Mouse (Mus musculus) G1E (cell line): ENCODE measurements at regions not wholly inside any gene's neighbourhood (a gene's known extent, or its start where the extent isn't known, plus 50 kb on each side); places are given as distances from the start of the nearest gene placed in this dataset.

Experiments
- ATAC-seq: 2 replicates; pipeline ENCODE4 v1.8.0; 2016; ENCODE audit warnings: mild to moderate bottlenecking; ENCODE audit not compliant: insufficient number of reproducible peaks, poor library complexity, low FRiP score, severe bottlenecking; ENCODE audit errors: extremely low read depth
- DNase-seq: peaks from one replicate; pipeline ENCODE4 v3.0.0; 2012; ENCODE audit warnings: low spot score
- H3K27me3 ChIP-seq: 2 replicates; pipeline ENCODE4 v1.6.1; 2012; ENCODE audit warnings: mild to moderate bottlenecking, low read length, inconsistent platforms; ENCODE audit not compliant: insufficient read depth
- H3K36me3 ChIP-seq: replicated peaks from 2 replicates; pipeline ENCODE3; 2012; ENCODE audit warnings: mild to moderate bottlenecking, inconsistent platforms
- H3K4me1 ChIP-seq: 2 replicates; pipeline ENCODE4 v1.6.1; 2012; ENCODE audit warnings: low read depth, low read length, inconsistent platforms, mixed read lengths; ENCODE audit not compliant: insufficient read depth
- H3K4me3 ChIP-seq: 2 replicates; pipeline ENCODE4 v1.5.1; 2012; ENCODE audit warnings: low read depth, mild to moderate bottlenecking, inconsistent platforms, low read length, moderate library complexity, mixed read lengths
- H3K9me3 ChIP-seq: replicated peaks from 2 replicates; pipeline ENCODE4 v1.6.1; 2012; ENCODE audit warnings: inconsistent platforms
- CTCF ChIP-seq: IDR thresholded peaks from 2 replicates; pipeline ENCODE4 v1.5.1; 2012; ENCODE audit warnings: low read depth, low read length, inconsistent platforms, mixed read lengths
- GATA1 ChIP-seq: IDR thresholded peaks from 2 replicates; pipeline ENCODE4 v1.6.1; 2012; ENCODE audit warnings: borderline replicate concordance, low read length, inconsistent platforms, mixed read lengths
- GATA2 ChIP-seq: IDR thresholded peaks from 2 replicates; pipeline ENCODE4 v1.6.1; 2012; ENCODE audit warnings: low read depth, low read length, inconsistent platforms, borderline replicate concordance
- POLR2AphosphoS5 ChIP-seq: IDR thresholded peaks from 2 replicates; pipeline ENCODE4 v1.6.1; 2012; ENCODE audit warnings: low read depth, low read length, inconsistent platforms; ENCODE audit not compliant: insufficient replicate concordance
- TAL1 ChIP-seq: conservative IDR thresholded peaks from 2 replicates; pipeline ENCODE4 v1.6.1; 2012; ENCODE audit warnings: low read depth, low read length, inconsistent platforms, mixed read lengths

- Histone ChIP-seq H3K27me3 (peaks cover 8% of the 10 kb centered on the region; the same call in 1 of the 2 replicates), H3K4me1 (no peaks in the 10 kb centered on the region), H3K9me3 (no peaks in the 10 kb centered on the region), H3K36me3 (no peaks in the 10 kb centered on the region), H3K4me3 (no peak overlapping the region)
- ATAC-seq (no peak), DNase-seq (no peak)
- TF ChIP-seq CTCF (no peak), GATA1 (no peak), GATA2 (no peak), TAL1 (no peak), POLR2AphosphoS5 (no peak)
These were observed 146.1 kb upstream of the Pik3r1 start for GRCm38 (mm10) chr13:101914132-101914531.

GRCm38 (mm10) chr13:101914691-101915541 is 146.9 kb upstream of the Pik3r1 start:
- TF ChIP-seq GATA1 (no peak), POLR2AphosphoS5 (no peak), TAL1 (no peak)
- H3K27me3 ChIP-seq, result peaks cover 8% of the 10 kb centered on the region; the same call in 1 of the 2 replicates
- DNase-seq, result no peak
- no peaks in the 10 kb centered on the region for H3K9me3 ChIP-seq
- no peak for ATAC-seq
- H3K4me1 ChIP-seq, result no peaks in the 10 kb centered on the region
- no peak overlapping the region; the same call in 1 of the 2 replicates for H3K4me3 ChIP-seq
- H3K36me3 ChIP-seq, result no peaks in the 10 kb centered on the region

- Histone ChIP-seq H3K4me1 (no peaks in the 10 kb centered on the region), H3K27me3 (peaks cover 8% of the 10 kb centered on the region; the same call in 1 of the 2 replicates), H3K36me3 (no peaks in the 10 kb centered on the region), H3K4me3 (no peak overlapping the region), H3K9me3 (no peaks in the 10 kb centered on the region)
- TF ChIP-seq GATA1, result no peak
- TF ChIP-seq POLR2AphosphoS5, result no peak
- TF ChIP-seq CTCF, result no peak
- TF ChIP-seq GATA2, result no peak
- TF ChIP-seq TAL1, result no peak
- DNase-seq (no peak), ATAC-seq (no peak)
These were observed 147.5 kb upstream of the Pik3r1 start for GRCm38 (mm10) chr13:101915542-101915941.

- H3K36me3 ChIP-seq, result no peaks in the 10 kb centered on the region
- H3K9me3 ChIP-seq, result no peaks in the 10 kb centered on the region
- H3K4me3 ChIP-seq, result no peak overlapping the region
- DNase-seq, result no peak
- no peaks in the 10 kb centered on the region for H3K4me1 ChIP-seq
- H3K27me3 ChIP-seq, result peaks cover 8% of the 10 kb centered on the region; the same call in 1 of the 2 replicates
- TF ChIP-seq GATA1, result no peak
- no peak for TF ChIP-seq CTCF
- TF ChIP-seq POLR2AphosphoS5, result no peak
- TF ChIP-seq TAL1, result no peak
- no peak for TF ChIP-seq GATA2
- ATAC-seq, result no peak
These were observed 148.1 kb upstream of the Pik3r1 start for GRCm38 (mm10) chr13:101915948-101916594.

- no peak for TF ChIP-seq GATA2
- TF ChIP-seq GATA1, result no peak
- no peak for TF ChIP-seq TAL1
- no peak for TF ChIP-seq CTCF
- TF ChIP-seq POLR2AphosphoS5, result no peak
- no peak overlapping the region for H3K4me3 ChIP-seq
- H3K9me3 ChIP-seq, result no peaks in the 10 kb centered on the region
- H3K4me1 ChIP-seq, result no peaks in the 10 kb centered on the region
- no peak for DNase-seq
- no peak for ATAC-seq
- no peaks in the 10 kb centered on the region for H3K36me3 ChIP-seq
- peaks cover 8% of the 10 kb centered on the region; the same call in 1 of the 2 replicates for H3K27me3 ChIP-seq
These were observed 148.9 kb upstream of the Pik3r1 start for GRCm38 (mm10) chr13:101916876-101917275.

GRCm38 (mm10) chr13:101918185-101918584 is 150.2 kb upstream of the Pik3r1 start:
- ATAC-seq, result no peak
- Histone ChIP-seq H3K4me1 (no peaks in the 10 kb centered on the region), H3K27me3 (peaks cover 8% of the 10 kb centered on the region; the same call in 1 of the 2 replicates), H3K36me3 (no peaks in the 10 kb centered on the region), H3K4me3 (no peak overlapping the region), H3K9me3 (no peaks in the 10 kb centered on the region)
- no peak for DNase-seq
- TF ChIP-seq POLR2AphosphoS5 (no peak), TAL1 (no peak), GATA1 (no peak), GATA2 (no peak), CTCF (no peak)
